Mouse (Mus musculus) heart, postnatal 25 days (tissue): Measurements from ENCODE around the gene Zfp286. TPM values are rescaled to one million over a fixed set of nuclear protein-coding genes. Genes with fewer than 3 reads are reported as not detected.

Experiments
- DNase-seq: peaks from one replicate; pipeline ENCODE4 v3.0.0; 2022; ENCODE audit warnings: low spot score
- intact Hi-C: fragments of 180-260 bp; cut with DNase I; formaldehyde crosslinking; loops from one replicate; pipeline ENCODE4 v1.15.1; 2025
- total RNA-seq, 2 experiments: library from RNA; stranded (reverse); gene quantifications; 2 replicates each; pipeline ENCODE4 v1.2.3; 2021

Gene Zfp286
- total RNA-seq, result 1 to 10 TPM; 1.6 to 2.3 TPM

DNA sequence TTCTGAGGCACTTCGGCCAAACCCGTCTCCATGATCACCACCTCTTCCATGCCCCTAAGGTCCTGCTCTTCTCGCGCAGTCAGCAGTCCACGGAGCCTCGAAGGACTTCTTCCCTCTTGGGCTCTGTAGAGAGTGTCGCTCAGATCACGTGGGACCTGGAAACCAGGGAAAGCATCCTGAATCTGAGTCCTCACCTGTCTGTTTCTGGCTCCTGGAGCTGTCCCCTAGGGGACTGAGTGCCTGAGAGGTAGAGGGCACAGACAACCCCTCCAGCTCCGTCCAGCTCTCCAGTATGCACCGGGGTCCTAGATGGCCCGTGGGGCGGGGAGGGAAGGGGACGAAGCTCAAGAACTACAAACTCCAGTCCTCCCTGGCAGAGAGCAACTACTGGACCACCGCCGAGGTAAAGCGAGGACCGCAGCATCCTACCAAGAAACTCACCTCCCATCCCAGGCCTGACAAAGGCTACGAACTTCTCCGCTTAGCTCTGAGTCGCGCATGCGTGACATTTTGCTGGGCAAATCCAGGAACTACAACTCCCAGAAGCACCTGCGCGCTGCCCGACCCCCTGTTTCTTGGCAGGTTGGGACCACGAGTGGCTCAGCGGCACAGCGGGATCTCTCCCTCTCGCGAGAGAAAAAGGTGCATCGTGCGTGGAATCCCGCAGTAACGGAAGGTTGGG is at the start of gene Zfp286:
TSS of gene Zfp286 (minus strand) at position 528 of the 682 bp plus-strand sequence.
- DNase-seq, result peak; percentile 74
- intact Hi-C loops, result no loop called here

DNA sequence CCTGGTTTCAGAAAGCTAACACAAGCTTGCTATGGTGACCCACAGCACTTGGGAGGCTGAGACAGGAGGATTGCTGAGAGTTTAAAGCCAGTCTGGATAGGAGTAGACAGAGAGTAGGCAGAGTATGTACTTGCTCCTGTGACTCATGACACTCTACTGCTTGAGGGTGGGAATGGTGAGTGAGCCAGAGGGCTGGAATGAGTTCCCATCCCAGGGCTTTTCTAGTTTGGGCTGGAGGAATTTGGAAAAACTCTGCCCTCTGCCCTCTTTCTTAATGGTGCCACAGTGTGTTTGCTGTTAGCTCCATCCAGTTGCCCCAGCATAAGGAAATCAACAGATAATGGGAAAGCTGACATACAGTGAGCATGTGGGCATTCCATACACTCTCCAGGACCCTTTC is 42.6 kb upstream of the Zfp286 start:
- intact Hi-C loops, result no loop called here
- no peak for DNase-seq

DNA sequence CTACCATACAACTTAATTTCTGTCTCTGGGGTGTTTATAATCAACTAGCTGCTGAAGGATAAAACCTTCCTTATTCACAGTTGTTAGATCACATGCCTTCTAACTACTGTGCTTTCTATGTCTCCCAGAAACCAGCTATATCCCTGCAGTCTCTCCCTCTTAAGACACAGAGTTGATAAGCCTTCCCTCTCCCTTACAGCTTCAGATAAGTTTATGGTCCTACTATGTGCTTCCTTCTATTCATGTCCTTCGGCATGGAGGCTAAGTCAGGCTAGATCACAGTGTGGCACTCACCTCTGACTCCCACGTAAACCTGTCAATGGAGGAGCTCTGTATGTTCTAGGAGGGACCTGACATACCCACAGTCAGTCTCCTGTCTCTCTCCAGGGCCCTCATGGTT is 41.1 kb upstream of the Zfp286 start:
- intact Hi-C loops, result no loop called here
- DNase-seq, result no peak

DNA sequence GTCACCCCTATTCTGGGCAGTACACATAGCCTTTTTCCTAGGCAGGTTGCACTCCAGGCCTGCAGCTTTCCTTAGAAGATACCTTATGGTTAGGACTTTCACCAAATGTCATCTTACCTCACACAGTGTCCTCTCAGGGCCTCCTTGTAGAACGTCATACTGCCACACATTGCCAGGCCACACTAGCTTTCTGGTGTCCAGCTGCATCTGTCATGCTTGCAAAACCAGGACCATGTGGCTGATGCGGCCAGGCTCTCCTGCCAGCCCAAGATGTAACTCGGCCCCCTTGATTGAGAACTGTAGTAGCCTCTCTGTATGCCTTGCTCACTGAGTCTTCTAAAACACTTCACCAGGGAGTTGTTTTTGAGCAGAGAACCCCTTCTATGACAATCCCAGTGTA is 38.6 kb upstream of the Zfp286 start:
- intact Hi-C loops, result no loop called here
- no peak for DNase-seq

DNA sequence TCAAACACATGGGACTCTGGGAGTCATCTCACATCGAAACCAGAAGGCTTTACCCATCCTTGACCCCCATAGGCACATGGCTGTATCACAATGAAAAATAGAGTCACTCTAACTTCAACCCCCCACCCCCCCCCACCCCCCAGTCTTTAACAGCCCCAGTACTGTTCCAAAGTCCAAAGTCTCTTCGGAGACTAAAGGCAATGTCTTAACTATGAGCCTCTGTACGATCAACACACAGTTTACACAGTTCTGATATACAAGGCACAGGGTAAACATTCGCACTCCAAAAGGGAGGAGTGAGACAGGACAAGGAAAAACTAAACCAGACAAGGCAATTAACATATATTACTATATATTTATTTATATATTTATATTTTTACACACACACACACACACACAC is 37.9 kb upstream of the Zfp286 start:
- intact Hi-C loops, result no loop called here
- DNase-seq, result no peak

DNA sequence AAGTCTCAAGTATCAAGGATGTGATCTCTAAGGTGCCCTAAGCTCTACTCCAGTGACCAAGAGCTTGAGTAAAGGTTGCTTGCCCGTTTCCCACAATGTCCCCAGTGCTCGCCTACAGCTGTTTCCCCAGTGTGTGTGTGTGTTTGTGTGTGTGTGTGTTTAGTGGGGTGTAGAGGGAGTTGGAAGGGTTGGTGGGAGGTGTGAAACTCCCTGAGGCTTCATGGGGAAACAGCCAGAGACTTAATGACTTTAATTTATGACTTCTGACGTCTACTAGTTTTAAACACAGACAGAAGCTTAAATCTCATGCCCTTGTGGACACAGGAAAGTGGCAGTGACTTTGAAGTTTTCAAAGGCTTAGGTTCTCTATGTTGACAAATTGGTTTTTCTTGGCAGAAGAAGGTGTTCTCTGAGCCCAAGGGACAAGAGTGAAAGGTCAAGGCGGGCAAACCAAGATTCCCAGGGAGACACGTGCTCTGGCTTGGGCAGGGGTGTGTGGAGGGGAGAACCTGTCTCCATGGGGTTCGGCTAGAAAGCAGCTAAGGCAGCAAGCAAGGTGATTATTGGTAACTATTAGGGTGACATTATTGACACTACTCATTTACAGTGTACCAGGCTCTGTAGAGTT is 37.0 kb upstream of the Zfp286 start:
- intact Hi-C loops, result no loop called here
- no peak for DNase-seq

DNA sequence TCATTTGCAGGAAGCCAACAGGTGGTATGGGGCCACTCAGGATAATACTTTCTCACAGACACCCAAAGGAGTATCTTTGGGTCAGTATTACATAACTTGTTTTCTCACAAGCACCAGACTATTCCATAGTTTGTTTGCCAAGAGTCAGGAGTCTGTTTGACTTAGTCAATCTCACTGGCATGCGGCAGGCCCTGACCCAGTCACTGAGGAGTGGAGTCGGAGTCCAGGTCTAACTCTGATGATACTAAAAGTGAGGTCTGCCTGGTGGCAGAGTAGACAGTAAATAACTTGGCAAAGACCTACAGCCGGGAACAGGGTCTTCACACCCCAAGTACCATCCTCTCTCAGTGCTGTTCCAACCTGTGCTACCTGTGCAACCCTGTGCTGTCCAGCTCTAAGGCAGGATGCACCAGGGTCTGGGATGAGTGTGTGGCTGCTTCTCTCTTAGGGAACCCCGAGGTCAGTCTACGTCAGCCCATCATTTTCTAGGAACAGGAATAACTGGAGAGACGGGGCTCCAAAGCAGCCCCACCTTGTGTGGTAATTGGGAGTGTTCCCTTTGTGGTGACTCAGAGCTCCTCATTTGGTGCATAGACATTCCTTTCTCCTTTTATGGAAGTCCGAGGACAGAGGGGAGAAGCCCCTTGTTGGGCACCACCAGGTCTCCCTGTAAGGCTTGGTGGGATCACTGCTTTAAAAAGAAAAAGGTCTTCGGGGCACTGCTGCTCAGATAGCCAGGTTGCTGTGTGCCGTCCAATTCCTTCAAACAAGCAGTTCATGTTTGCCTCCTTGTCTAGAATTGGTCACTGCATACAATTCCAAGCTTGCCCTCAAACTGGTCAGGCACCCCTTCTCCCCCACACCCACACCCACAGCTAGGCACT is 36.2 kb upstream of the Zfp286 start:
- intact Hi-C loops, result no loop called here

DNA sequence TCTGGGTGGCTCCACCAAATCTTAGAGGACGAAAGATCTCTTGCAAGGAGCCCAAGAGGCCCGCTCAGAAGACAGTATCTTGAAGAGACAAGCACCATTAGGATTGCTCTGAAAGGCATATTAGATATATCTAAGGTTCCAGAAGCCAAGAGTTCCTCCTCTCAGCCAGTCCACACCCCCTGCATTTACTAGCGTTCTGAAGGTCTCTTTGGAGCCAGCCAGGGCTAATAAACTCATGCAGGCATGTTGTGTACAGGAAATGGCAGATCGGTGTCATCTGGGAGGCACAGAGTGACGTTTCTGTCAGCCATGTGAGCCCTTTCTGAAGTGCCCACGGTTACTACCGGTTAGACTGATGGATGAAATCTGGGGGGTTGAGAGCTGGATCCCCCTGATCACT is 34.9 kb upstream of the Zfp286 start:
- no peak for DNase-seq
- intact Hi-C loops, result no loop called here

More for the DNA sequence above, 36.2 kb upstream of the Zfp286 start:
- DNase-seq, result no peak

DNA sequence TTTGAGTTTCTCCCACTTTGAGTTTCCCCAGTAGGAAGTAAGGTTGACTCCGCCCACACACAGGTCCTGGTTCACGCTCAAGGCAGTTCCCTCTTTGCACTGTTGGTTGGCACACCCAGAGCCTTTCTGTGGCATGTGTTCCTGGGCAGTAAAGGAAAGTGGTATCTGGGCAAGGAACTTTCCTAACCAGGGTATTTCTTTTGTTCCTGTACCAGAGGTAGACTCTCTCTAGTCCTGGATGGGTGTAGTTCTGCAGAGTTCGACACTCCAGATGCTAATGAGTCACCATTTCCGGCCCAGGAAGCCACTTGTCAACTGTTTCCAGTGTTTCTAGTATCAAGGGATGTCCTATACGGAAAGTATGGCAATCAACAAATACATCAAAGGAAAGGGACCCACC is 32.6 kb upstream of the Zfp286 start:
- DNase-seq, result peak; percentile 14
- intact Hi-C loops, result loop anchor here (2.0 kb wide), 1 partner anchor 55 kb away; no protein-coding TSS in a partner anchor

DNA sequence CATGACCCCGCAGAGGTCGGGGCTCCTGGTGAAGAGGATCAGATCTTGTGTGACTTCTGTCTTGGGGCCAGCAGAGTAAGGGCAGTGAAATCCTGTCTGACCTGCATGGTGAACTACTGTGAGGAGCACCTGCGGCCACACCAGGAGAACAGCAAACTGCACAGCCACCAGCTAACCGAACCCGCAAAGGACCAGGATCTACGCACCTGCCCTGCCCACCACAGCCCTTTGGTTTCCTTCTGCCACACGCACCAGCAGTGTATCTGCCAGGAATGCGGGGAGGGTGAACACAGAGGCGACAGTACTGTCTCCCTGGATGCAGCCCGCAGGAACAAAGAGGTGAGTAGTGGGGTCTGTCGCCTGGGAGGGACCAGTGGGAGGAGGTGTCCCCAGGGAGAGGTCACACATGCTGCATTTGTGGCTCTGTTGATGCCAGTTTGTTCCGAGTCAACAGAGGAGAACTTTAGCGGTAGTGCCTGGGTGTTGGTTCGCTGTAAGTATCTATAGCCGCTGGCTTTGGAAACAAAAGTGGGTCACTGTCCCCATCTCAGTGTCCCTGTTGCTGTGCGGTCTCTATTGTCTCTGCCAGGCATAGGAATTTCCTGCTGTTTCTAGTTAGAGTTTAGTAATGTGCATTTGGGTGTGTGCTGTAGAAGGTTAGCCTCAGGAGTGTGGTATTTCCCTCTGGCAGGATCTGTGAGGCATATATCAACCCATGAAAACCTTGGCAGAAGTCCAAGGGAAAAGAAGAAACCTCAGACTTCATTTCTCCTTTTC is 31.6 kb upstream of the Zfp286 start:
- intact Hi-C loops, result no loop called here
- peak; percentile 10 for DNase-seq

DNA sequence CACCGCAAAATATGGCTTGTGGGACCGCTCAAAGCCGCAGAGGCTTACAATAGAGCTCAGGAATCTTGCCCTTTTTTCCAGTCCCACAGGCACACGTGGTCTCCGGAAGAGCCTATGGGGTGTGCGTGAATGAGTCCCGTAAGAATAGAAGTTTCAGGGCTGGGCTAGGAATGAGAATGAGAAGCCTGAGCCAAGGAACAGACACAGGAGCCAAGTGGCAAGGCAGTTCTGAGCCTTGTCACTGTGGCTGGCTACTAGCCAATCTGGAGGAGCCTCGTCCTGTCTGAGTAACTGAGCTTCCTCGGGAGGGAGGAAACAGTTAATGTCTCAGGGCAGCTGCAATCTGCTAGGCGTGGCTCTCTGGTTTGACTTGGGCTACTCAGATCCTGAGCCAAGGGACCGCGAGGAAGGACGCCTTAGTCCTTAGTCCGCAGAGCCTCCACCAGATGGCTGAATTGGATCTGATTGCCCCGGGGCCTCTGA is 30.8 kb upstream of the Zfp286 start, which contains the start of gene Trim16:
TSS of gene Trim16 (plus strand) at position 173 of the 483 bp plus-strand sequence.
- intact Hi-C loops, result no loop called here
- peak; percentile 75 for DNase-seq

DNA sequence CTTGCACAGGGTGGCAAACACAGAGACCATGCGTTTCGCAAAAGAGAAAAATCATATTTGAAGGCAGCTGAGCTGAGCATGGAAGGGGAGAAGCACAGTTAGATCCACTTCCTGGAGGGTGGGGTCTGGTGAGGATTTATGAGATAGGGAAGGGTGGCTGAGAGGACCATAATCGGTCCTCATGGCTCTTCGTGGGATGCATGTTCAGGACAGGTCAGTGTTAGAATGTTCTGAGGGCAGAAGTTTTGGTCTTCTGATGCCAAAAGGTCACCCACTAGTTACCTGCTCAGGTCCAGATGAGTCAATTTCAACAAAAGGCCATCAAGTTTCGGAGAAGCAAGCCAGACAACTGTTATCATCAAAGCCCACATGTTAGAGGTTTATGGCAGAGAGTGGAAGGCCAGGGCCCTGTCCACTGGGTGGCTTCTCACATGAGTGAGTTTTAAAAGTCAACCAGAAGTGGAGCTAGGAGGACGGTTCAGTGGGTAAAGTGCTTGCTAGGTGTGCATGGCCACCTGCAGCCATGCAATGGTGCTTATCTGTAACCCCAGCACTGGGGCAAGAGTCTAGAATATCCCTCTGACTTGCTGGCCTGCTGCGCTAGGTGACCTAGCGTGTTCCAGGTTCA is 29.9 kb upstream of the Zfp286 start:
- intact Hi-C loops, result no loop called here

DNA sequence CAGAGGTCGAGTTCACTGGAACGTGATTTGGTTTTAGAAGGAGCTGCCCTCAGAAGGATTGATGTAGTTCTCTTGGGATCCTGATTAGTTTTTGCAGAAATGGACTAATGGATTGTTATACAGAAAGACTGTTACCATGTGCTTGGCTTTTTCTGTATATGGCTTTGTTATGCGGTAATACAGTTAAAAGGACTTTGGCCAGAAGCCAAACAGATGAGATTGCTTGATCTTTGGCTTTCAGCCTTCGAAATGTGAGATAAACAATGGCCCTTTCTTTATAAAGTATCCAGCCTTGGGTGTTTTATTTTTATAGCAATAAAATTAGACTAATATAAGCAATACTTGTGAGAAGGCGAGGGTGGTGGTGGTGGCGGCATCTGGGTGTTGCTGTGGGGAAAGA is 27.3 kb upstream of the Zfp286 start:
- intact Hi-C loops, result no loop called here
- no peak for DNase-seq

More for the DNA sequence above, 29.9 kb upstream of the Zfp286 start:
- no peak for DNase-seq

DNA sequence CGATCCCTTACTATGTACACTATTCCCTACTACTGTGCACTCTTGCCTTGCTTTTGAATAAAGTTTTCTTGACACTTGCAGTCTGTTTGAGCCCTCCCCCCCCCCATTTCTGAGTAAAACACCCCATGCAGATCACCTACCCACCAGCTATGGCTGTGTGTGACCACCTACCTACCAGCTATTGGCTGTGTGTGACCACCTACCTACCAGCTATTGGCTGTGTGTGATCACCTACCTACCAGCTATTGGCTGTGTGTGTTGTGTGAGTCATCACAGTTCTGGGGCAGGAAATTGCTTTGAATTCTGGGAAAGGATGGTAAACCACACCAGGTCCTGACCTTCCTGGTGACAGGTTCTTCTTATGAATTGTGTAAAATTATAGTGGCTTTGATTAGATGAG is 26.2 kb upstream of the Zfp286 start:
- DNase-seq, result no peak
- intact Hi-C loops, result no loop called here

DNA sequence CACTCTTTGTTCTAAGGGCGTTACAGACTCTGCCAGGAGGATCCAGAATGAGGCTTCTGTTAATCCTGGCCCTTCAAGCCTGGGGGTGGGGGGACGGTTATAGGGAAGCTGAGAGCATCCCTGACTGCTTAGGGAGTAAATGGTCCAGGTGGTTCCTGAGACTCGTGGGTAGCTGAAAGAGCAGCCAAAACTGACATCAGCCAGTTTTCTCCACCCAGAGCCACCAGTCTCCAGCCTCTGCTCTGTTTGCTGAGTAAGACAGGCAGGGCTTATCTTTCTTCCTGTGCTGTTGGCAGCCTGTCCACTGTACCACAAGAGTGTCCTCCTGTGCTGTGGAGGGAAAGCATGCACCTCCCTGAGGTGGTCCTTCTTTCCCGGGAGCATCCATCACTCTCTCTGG is 25.4 kb upstream of the Zfp286 start:
- intact Hi-C loops, result no loop called here
- DNase-seq, result no peak

DNA sequence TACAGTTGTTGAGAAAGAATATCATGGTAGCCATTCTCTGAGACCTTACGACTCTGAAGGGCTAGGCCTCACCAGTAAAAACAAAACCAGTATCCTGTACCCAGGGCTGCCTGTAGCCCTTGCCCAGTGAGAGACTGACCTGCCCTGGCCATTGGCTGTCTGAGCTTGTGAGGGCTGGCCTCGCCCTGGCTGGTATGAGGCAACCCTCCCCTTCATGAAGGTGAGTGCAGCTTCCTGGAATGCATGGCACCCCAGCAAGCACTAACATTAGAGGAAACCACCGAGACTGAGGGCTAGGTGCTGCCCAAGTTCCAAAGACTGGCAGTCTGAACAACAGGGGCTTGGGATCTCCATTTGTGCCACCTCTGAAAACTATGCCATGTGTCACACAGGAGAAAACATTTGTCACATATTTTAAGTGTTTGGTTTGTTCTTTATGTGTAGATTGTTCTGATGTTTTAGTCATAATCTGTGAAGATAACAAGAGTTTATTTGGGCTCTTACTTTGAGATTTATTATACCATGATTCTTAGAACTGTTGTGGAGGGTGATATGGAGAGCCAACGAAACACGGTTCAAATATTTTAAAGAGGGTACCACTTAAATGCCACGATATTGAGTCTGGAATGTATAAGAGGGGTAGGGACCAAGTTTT is 24.8 kb upstream of the Zfp286 start:
- intact Hi-C loops, result no loop called here
- no peak for DNase-seq

DNA sequence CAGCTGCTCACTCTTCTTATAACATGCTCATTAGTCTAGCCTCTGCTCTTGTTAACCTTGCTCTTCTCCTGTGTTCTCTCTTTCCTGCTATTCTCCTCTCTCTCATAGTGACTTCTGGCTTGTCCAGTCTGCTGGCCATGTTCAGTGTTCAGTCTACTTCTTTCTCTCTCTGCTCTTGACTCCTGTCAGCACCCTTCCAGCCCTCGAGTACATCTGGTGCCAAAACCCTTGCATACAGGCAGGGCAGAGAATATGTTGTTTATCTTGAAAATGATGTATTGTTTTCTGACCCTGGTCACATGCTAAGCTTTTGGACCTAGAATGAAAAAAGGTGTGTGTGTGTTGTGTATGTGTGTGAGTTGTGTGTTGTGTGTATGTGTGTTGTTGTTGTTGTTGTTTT is 24.2 kb upstream of the Zfp286 start:
- DNase-seq, result no peak
- intact Hi-C loops, result no loop called here

DNA sequence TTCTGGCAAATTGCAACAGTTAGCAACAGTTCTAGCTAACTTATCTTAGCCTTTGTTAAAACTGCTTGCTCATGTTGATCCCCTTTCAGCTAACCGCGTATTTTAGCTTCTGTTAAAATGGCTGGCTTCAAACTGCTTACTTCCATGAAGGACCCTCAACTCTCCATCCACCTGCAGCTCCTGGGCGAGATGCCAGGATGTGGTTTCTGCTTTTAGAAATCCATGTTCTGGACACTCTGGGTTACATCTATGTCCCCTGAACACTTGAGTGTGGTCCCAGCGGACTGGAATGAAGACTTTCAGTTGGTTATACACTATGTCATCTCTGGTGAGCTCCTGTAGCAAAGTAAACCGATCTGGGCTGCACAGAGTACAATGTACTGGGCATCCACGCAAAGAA is 23.0 kb upstream of the Zfp286 start:
- DNase-seq, result no peak
- intact Hi-C loops, result no loop called here

DNA sequence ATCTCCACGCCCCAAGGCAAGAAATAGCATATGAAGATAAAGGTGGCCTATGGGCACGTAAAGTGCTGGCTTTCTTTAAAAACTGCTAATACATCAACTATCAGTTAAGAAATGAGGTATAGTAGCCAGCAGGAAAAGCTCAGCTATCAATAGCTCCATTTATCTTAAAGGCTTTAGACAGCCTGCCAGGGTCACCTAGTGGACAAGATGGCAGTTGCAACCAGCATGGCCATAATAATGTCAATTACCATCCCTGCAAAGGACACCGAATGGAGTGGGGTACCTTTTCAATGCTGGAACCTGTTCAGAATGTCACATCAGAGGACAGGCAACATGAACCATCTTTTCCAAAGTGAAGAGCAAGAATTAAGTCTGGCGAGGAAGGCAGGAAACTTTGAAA is 19.9 kb upstream of the Zfp286 start:
- intact Hi-C loops, result loop anchor here (2.0 kb wide), 1 partner anchor 52 kb away; no protein-coding TSS in a partner anchor

More for the DNA sequence above, 19.9 kb upstream of the Zfp286 start:
- DNase-seq, result no peak
